In genomic region chr12:98734246-98734879, GRCm38 (mm10) we compare ENCODE assay signal across 8 mouse cellular contexts. TPM values are rescaled to one million over a fixed set of nuclear protein-coding genes. Genes with fewer than 3 reads are reported as not detected.
DNase-seq lines count a peak whose midpoint lies in the region; ATAC-seq lines count a peak whose summit lies in the region.

No protein-coding gene starts in this region.

- peak overlapping the region; percentile 87 for H3K4me3 ChIP-seq in brown adipose tissue, adult 24 weeks (ENCODE audit: insufficient read depth, low read depth, low read length)
- H3K4me3 ChIP-seq in heart, embryonic 13.5 days: peak overlapping the region; percentile 81
- peak overlapping the region; percentile 62 for H3K4me3 ChIP-seq in liver, embryonic 12.5 days

- 2% methylated on average over 30 of the region's 30 CpGs for WGBS in heart, embryonic 13.5 days
- WGBS in liver, embryonic 12.5 days (ENCODE audit: insufficient replicate concordance): 2% methylated on average over 30 of the region's 30 CpGs

- ATAC-seq in erythroid progenitor cell, adult 5-6 weeks (replicated peaks; ENCODE audit: low FRiP score, poor library complexity, severe bottlenecking): peak; percentile 79
- ATAC-seq in heart, embryonic 13.5 days (ENCODE audit: extremely low read depth, insufficient number of reproducible peaks, low FRiP score, low TSS enrichment): no peak
- peak; percentile 90 for ATAC-seq in liver, embryonic 12.5 days

- no peaks in the 10 kb centered on the region for H3K9me3 ChIP-seq in heart, embryonic 13.5 days
- no peaks in the 10 kb centered on the region for H3K9me3 ChIP-seq in liver, embryonic 12.5 days (replicated peaks)

- H3K4me1 ChIP-seq in brown adipose tissue, adult 24 weeks (ENCODE audit: control insufficient read depth, insufficient read depth, insufficient read length, low read length): peaks cover 7% of the 10 kb centered on the region; the same call in 1 of the 2 replicates
- peaks cover 37% of the 10 kb centered on the region for H3K4me1 ChIP-seq in heart, embryonic 13.5 days
- peaks cover 21% of the 10 kb centered on the region for H3K4me1 ChIP-seq in liver, embryonic 12.5 days

- peaks cover 25% of the 10 kb centered on the region for H3K36me3 ChIP-seq in heart, embryonic 13.5 days
- no peaks in the 10 kb centered on the region for H3K36me3 ChIP-seq in liver, embryonic 12.5 days
- no peaks in the 10 kb centered on the region for H3K36me3 ChIP-seq in splenic B cell, adult 2 months (ENCODE audit: control insufficient read depth, insufficient read depth, low read length, poor library complexity, severe bottlenecking)

- no peaks in the 10 kb centered on the region; the same call in 1 of the 2 replicates for H3K27me3 ChIP-seq in heart, embryonic 13.5 days (replicated peaks)
- H3K27me3 ChIP-seq in liver, embryonic 12.5 days (replicated peaks): peaks cover 39% of the 10 kb centered on the region
- H3K27me3 ChIP-seq in splenic B cell, adult 2 months (ENCODE audit: control insufficient read depth, insufficient read depth, low read length, poor library complexity, severe bottlenecking): no peaks in the 10 kb centered on the region

- H3K9ac ChIP-seq in heart, embryonic 13.5 days: peak overlapping the region; percentile 91
- H3K9ac ChIP-seq in liver, embryonic 12.5 days: peak overlapping the region; percentile 64

- H3K27ac ChIP-seq in brown adipose tissue, adult 24 weeks (replicated peaks; ENCODE audit: low read depth, low read length): peak overlapping the region; percentile 54; the same call in 1 of the 2 replicates
- peak overlapping the region; percentile 60 for H3K27ac ChIP-seq in heart, embryonic 13.5 days (replicated peaks)
- H3K27ac ChIP-seq in liver, embryonic 12.5 days: peak overlapping the region; percentile 54

- peak overlapping the region; percentile 95 for H3K4me2 ChIP-seq in heart, embryonic 13.5 days
- H3K4me2 ChIP-seq in liver, embryonic 12.5 days: peak overlapping the region; percentile 79

- peak; percentile 75 for DNase-seq in CD4-positive, CD25-positive, alpha-beta regulatory T cell, adult 2 months (ENCODE audit: low read depth, low spot score)
- peak; percentile 91 for DNase-seq in kidney, postnatal 10 days
- peak; percentile 69 for DNase-seq in naive thymus-derived CD4-positive, alpha-beta T cell, adult 2 months (ENCODE audit: low read depth)
- peak; percentile 79 for DNase-seq in splenic B cell, adult 2 months (ENCODE audit: low read depth, low spot score)

RNA-seq across cellular contexts. Expression of gene Ptpn21, which starts 2.8 kb away (rescaled TPM):
- 7.5 and 8.6 TPM in 2 replicates for polyA plus RNA-seq in brown adipose tissue, adult 24 weeks (2012; ENCODE audit: insufficient read depth, insufficient read length, missing spikeins)
- 7.5 TPM in 1 of 2 replicates, not detected in the other for total RNA-seq in erythroid progenitor cell, adult 5-6 weeks (2015; ENCODE audit: low replicate concordance)
- total RNA-seq in erythroid progenitor cell, adult 5-6 weeks (2017; ENCODE audit: low replicate concordance): 1.7 and 3.7 TPM in 2 replicates
- 9.0 and 9.3 TPM in 2 replicates for polyA plus RNA-seq in heart, embryonic 13.5 days (2015; fragmentation: Nextera tagmentation; extraction: Ambion mirVana)
- 2.4 and 2.8 TPM in 2 replicates for polyA plus RNA-seq in liver, embryonic 12.5 days (2016; fragmentation: Nextera tagmentation; extraction: Ambion mirVana)

RNA-seq across cellular contexts. Expression of gene Zc3h14, which starts 12.4 kb away (rescaled TPM):
- polyA plus RNA-seq in brown adipose tissue, adult 24 weeks (2012; ENCODE audit: insufficient read depth, insufficient read length, missing spikeins): 70.6 and 77.7 TPM in 2 replicates
- 54.4 and 127 TPM in 2 replicates for total RNA-seq in erythroid progenitor cell, adult 5-6 weeks (2015; ENCODE audit: low replicate concordance)
- total RNA-seq in erythroid progenitor cell, adult 5-6 weeks (2017; ENCODE audit: low replicate concordance): 53.1 TPM in 2 replicates
- 81.7 and 84.2 TPM in 2 replicates for polyA plus RNA-seq in heart, embryonic 13.5 days (2015; fragmentation: Nextera tagmentation; extraction: Ambion mirVana)
- polyA plus RNA-seq in liver, embryonic 12.5 days (2016; fragmentation: Nextera tagmentation; extraction: Ambion mirVana): 65.4 and 67.9 TPM in 2 replicates
